Mouse (Mus musculus) intestine, postnatal 0 days (tissue): Measurements from ENCODE around the gene Celsr3. TPM values are rescaled to one million over a fixed set of nuclear protein-coding genes. Genes with fewer than 3 reads are reported as not detected.

Experiments
- ATAC-seq: fragments of 200-750 bp; cut with Nextera tagmentation; 2 replicates; pipeline ENCODE4 v1.8.0; 2017; ENCODE audit warnings: mild to moderate bottlenecking, moderate TSS enrichment, moderate library complexity
- H3K27ac ChIP-seq: fragments of 300-500 bp; sonication (generic); 2 replicates; pipeline ENCODE4 v1.5.1; 2014; ENCODE audit warnings: mild to moderate bottlenecking, low read depth, low read length, moderate library complexity
- H3K27me3 ChIP-seq: fragments of 300-500 bp; sonication (generic); replicated peaks from 2 replicates; pipeline ENCODE4 v1.6.1; 2014; ENCODE audit warnings: low read length, mixed read lengths; ENCODE audit not compliant: control insufficient read depth, insufficient read depth
- H3K36me3 ChIP-seq: fragments of 300-500 bp; sonication (generic); 2 replicates; pipeline ENCODE4 v1.6.1; 2014; ENCODE audit warnings: mild to moderate bottlenecking, moderate library complexity; ENCODE audit not compliant: control insufficient read depth, insufficient read depth
- H3K4me1 ChIP-seq: fragments of 300-500 bp; sonication (generic); replicated peaks from 2 replicates; pipeline ENCODE4 v1.6.1; 2014; ENCODE audit warnings: antibody characterized with exemption, low read length, mixed read lengths; ENCODE audit not compliant: control insufficient read depth, insufficient read depth
- H3K4me2 ChIP-seq: fragments of 300-500 bp; sonication (generic); replicated peaks from 2 replicates; pipeline ENCODE4 v1.6.1; 2014; ENCODE audit warnings: low read depth, mild to moderate bottlenecking, moderate library complexity
- H3K4me3 ChIP-seq: fragments of 300-500 bp; sonication (generic); 2 replicates; pipeline ENCODE4 v1.5.1; 2014; ENCODE audit warnings: low read depth, low read length
- H3K9ac ChIP-seq: fragments of 300-500 bp; sonication (generic); 2 replicates; pipeline ENCODE4 v1.6.1; 2014; ENCODE audit warnings: mild to moderate bottlenecking, low read depth, low read length
- H3K9me3 ChIP-seq: fragments of 300-500 bp; sonication (generic); 2 replicates; pipeline ENCODE4 v1.6.1; 2016; ENCODE audit warnings: mixed run types; ENCODE audit not compliant: control insufficient read depth
- CTCF ChIP-seq: sonication (generic); IDR thresholded peaks from 2 replicates; pipeline ENCODE4 v1.5.1; 2016; ENCODE audit warnings: low read depth, mild to moderate bottlenecking, control low read depth, antibody characterized with exemption, moderate library complexity
- WGBS: fragments of 180-500 bp; shearing (Covaris S2); extraction: QIAGEN DNeasy Blood & Tissue Kit; methylation state at CpG from one replicate; pipeline ENCODE4 v1.1.7; 2014; 5-methylcytosine and 5-hydroxymethylcytosine counted together
- polyA plus RNA-seq: library from polyadenylated mRNA; unstranded; fragments of >200 nt; fragmentation: Nextera tagmentation; extraction: Ambion mirVana; gene quantifications from 2 replicates; pipeline ENCODE4 v1.2.1, GENCODE M21; 2015

Gene Celsr3
- polyA plus RNA-seq, 1 experiment from 2014 or later: 0.40 TPM

DNA sequence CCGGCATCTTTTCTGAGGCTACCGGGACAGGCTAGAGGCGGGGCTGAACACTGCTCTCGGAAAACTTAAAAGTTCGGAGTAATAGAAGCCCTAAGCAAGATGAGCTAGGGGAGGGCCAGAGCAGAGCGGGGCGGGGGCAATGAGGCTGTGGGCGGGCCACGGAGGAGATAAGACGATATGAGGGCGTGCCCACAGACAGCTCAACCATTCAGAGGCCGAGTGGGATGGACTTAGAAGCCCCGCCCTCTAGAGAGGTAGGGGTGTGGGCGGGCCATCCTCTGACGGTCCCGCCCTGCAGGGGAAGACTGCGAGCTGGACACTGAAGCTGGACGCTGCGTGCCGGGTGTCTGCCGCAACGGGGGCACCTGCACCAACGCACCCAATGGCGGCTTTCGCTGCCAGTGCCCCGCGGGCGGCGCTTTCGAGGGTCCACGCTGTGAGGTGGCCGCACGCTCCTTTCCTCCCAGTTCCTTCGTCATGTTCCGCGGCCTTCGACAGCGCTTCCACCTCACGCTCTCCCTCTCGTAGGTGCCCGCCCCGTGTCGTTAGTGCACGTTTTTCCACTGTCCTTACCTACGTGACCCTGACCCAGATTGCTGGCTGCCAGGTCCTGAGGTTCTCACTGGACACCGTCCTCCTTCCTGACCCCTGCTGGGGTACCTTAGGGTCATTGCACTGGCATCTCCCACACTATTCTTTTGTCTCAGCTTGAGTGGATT lies 6.4 kb downstream of the Celsr3 start:
- Histone ChIP-seq H3K27me3 (peaks cover 52% of the 10 kb centered on the region), H3K27ac (no peak overlapping the region), H3K4me3 (peak overlapping the region; percentile 43), H3K4me1 (peaks cover 9% of the 10 kb centered on the region; the same call in 1 of the 2 replicates), H3K36me3 (no peaks in the 10 kb centered on the region), H3K4me2 (peak overlapping the region; percentile 96), H3K9me3 (no peaks in the 10 kb centered on the region), H3K9ac (no peak overlapping the region)
- 5% methylated on average over 46 of the region's 46 CpGs for WGBS
- peak; percentile 97 for ATAC-seq
- no peak for TF ChIP-seq CTCF

DNA sequence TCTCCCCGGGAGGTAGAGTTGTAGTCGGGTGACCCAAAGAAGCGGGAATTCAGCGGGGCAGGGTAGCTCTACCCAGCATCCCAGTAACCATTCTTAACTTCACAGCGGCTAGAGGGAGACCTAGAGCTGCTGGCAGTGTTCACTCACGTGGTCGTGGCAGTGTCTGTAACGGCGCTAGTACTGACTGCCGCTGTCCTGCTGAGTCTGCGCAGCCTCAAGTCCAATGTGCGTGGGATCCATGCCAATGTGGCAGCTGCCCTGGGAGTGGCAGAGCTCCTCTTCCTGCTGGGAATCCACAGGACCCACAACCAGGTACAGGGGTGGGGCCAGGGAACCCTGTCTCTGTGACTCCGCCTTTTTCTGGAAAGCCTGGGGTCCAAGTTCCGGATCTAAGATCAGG lies 16.9 kb downstream of the Celsr3 start:
- H3K4me3 ChIP-seq: no peak overlapping the region
- TF ChIP-seq CTCF: peak; percentile 84
- H3K27me3 ChIP-seq: no peaks in the 10 kb centered on the region
- no peak overlapping the region for H3K27ac ChIP-seq
- WGBS: 7% methylated on average over 14 of the region's 14 CpGs
- H3K9ac ChIP-seq: no peak overlapping the region
- peak overlapping the region; percentile 21; the same call in 1 of the 2 replicates for H3K4me2 ChIP-seq
- peak; percentile 91 for ATAC-seq
- H3K9me3 ChIP-seq: no peaks in the 10 kb centered on the region
- H3K4me1 ChIP-seq: no peaks in the 10 kb centered on the region
- no peaks in the 10 kb centered on the region for H3K36me3 ChIP-seq

DNA sequence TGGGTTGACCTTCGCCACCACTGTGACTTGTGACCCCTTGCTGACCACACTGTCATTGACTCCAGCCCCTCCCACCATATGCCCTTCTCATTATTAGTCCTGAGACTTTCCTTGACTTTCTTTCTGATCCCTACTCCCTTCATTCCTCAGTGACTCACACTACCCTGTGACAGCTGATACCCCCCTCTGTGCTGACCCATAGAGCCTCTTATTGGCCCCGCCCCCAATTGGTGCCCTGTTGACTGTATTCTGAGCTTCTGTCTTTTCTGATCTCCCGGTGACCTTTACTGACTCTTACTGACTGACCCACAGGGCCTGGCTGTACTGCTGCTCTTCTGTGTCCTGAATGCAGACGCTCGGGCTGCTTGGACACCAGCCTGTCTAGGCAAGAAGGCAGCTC lies 19.3 kb downstream of the Celsr3 start:
- no peak for TF ChIP-seq CTCF
- Histone ChIP-seq H3K9ac (no peak overlapping the region), H3K27ac (no peak overlapping the region), H3K27me3 (no peaks in the 10 kb centered on the region), H3K9me3 (no peaks in the 10 kb centered on the region), H3K4me2 (no peak overlapping the region), H3K4me1 (no peaks in the 10 kb centered on the region), H3K4me3 (no peak overlapping the region), H3K36me3 (no peaks in the 10 kb centered on the region)
- ATAC-seq: no peak
- WGBS: 76% methylated on average over 5 of the region's 5 CpGs

DNA sequence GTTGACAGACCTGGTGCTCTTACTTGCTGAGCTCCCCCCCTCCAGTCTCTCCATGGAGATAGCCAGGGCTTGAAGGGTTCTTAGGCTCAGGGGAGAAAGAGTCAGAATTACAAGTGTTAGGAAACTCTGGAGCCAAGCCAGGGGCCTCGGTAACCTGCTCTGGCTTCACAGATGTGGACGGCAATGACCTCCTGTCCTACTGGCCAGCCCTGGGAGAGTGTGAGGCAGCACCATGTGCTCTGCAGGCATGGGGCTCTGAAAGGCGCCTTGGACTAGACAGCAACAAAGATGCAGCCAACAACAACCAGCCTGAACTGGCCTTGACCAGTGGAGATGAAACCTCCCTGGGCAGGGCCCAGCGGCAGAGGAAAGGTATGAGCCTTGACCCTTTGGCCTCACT lies 21.3 kb downstream of the Celsr3 start:
- no peaks in the 10 kb centered on the region for H3K4me1 ChIP-seq
- no peak overlapping the region for H3K4me3 ChIP-seq
- no peak for TF ChIP-seq CTCF
- no peak for ATAC-seq
- no peak overlapping the region for H3K27ac ChIP-seq
- H3K27me3 ChIP-seq: no peaks in the 10 kb centered on the region
- no peaks in the 10 kb centered on the region for H3K9me3 ChIP-seq
- no peaks in the 10 kb centered on the region for H3K36me3 ChIP-seq
- no peak overlapping the region for H3K4me2 ChIP-seq
- H3K9ac ChIP-seq: no peak overlapping the region
- 69% methylated on average over 4 of the region's 4 CpGs for WGBS

DNA sequence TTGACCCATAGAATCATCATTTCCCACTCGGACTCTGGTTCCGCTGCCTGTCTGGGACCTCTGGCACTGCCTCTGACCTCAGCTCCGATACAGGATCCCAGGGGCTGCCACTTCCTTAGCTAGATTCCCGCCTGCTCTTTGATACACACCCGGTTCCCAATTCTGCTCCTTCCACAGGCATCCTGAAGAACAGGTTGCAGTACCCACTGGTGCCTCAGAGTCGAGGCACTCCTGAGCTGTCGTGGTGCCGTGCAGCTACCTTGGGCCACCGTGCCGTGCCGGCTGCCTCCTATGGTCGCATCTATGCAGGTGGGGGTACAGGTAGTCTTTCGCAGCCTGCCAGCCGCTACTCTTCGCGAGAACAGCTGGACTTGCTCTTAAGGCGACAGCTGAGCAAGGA lies 22.3 kb downstream of the Celsr3 start:
- WGBS: 64% methylated on average over 17 of the region's 17 CpGs
- no peak for TF ChIP-seq CTCF
- no peaks in the 10 kb centered on the region for H3K27me3 ChIP-seq
- no peaks in the 10 kb centered on the region for H3K36me3 ChIP-seq
- H3K4me3 ChIP-seq: no peak overlapping the region
- H3K9me3 ChIP-seq: no peaks in the 10 kb centered on the region
- H3K4me2 ChIP-seq: no peak overlapping the region
- no peak for ATAC-seq
- H3K9ac ChIP-seq: no peak overlapping the region
- H3K4me1 ChIP-seq: no peaks in the 10 kb centered on the region
- H3K27ac ChIP-seq: no peak overlapping the region

DNA sequence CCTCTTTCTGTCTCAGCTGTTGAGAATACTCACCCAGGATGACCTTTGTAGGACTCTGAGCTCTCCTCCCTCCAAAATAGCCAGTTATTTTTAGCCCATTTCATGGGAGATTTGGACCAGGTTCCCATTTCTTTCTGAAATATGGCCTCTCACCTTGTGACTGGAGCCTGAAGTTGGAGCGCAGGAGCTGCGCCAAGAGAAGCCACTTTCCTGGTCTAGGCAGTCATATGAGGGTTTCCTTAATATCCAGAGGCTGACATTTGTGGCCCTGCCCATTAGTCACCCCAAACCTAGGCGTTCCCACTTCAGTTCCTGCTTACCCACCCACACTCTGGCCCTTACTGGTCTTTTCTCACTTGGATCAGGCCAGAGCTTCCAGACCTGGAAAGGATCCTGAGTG lies 26.9 kb downstream of the Celsr3 start, which contains the start of gene Slc26a6:
TSS of gene Slc26a6 (plus strand) at position 308 of the 400 bp plus-strand sequence.
- no peaks in the 10 kb centered on the region for H3K27me3 ChIP-seq
- H3K27ac ChIP-seq: peak within 1 kb of the TSS; percentile 77
- no peaks in the 10 kb centered on the region for H3K9me3 ChIP-seq
- H3K9ac ChIP-seq: peak within 1 kb of the TSS; percentile 54
- WGBS: 88% methylated on average over 3 of the region's 3 CpGs
- H3K36me3 ChIP-seq: peaks cover 17% of the 10 kb centered on the region; the same call in 1 of the 2 replicates
- H3K4me2 ChIP-seq: peak within 1 kb of the TSS; percentile 90
- ATAC-seq: no peak
- TF ChIP-seq CTCF: no peak
- peak within 1 kb of the TSS; percentile 60 for H3K4me3 ChIP-seq
- H3K4me1 ChIP-seq: no peaks in the 10 kb centered on the region
